Mouse (Mus musculus): ENCODE measurements at regions not wholly inside any gene's neighbourhood (a gene's known extent, or its start where the extent isn't known, plus 50 kb on each side); places are given as distances from the start of the nearest gene placed in this dataset.

GRCm38 (mm10) chr15:51256681-51257080 is 2628.0 kb upstream of the Gm7489 start:
- DNase-seq (ENCODE audit: low read depth, low spot score) = no peak

GRCm38 (mm10) chr15:51264599-51265163 is 2620.0 kb upstream of the Gm7489 start:
- DNase-seq (ENCODE audit: low read depth, low spot score) = no peak

GRCm38 (mm10) chr15:51265971-51266370 is 2618.7 kb upstream of the Gm7489 start:
- DNase-seq (ENCODE audit: low read depth, low spot score) = no peak

- no peak for DNase-seq (ENCODE audit: low read depth, low spot score)
Observed at GRCm38 (mm10) chr15:51271632-51272312, 2612.9 kb upstream of the Gm7489 start.

GRCm38 (mm10) chr15:51285334-51285733 is 2599.4 kb upstream of the Gm7489 start:
- no peak for DNase-seq (ENCODE audit: low read depth, low spot score)

- DNase-seq (ENCODE audit: low read depth, low spot score) = no peak
Observed at GRCm38 (mm10) chr15:51286352-51286751, 2598.4 kb upstream of the Gm7489 start.

GRCm38 (mm10) chr15:51288911-51289432 is 2595.7 kb upstream of the Gm7489 start:
- no peak for DNase-seq (ENCODE audit: low read depth, low spot score)

- DNase-seq (ENCODE audit: low read depth, low spot score) = no peak
Observed at GRCm38 (mm10) chr15:51289916-51290315, 2594.8 kb upstream of the Gm7489 start.

GRCm38 (mm10) chr15:51291183-51291582 is 2593.5 kb upstream of the Gm7489 start:
- DNase-seq (ENCODE audit: low read depth, low spot score) = no peak

GRCm38 (mm10) chr15:51296841-51297240 is 2587.9 kb upstream of the Gm7489 start:
- DNase-seq (ENCODE audit: low read depth, low spot score) = no peak

- no peak for DNase-seq (ENCODE audit: low read depth, low spot score)
Observed at GRCm38 (mm10) chr15:51318072-51318471, 2566.6 kb upstream of the Gm7489 start.

- DNase-seq (ENCODE audit: low read depth, low spot score) = no peak
Observed at GRCm38 (mm10) chr15:51318760-51319159, 2565.9 kb upstream of the Gm7489 start.

GRCm38 (mm10) chr15:51320366-51320894 is 2564.3 kb upstream of the Gm7489 start:
- DNase-seq (ENCODE audit: low read depth, low spot score) = no peak

- no peak for DNase-seq (ENCODE audit: low read depth, low spot score)
Observed at GRCm38 (mm10) chr15:51323284-51323683, 2561.4 kb upstream of the Gm7489 start.

- no peak for DNase-seq (ENCODE audit: low read depth, low spot score)
Observed at GRCm38 (mm10) chr15:51324211-51324610, 2560.5 kb upstream of the Gm7489 start.

- DNase-seq (ENCODE audit: low read depth, low spot score) = no peak
Observed at GRCm38 (mm10) chr15:51327702-51328101, 2557.0 kb upstream of the Gm7489 start.

- no peak for DNase-seq (ENCODE audit: low read depth, low spot score)
Observed at GRCm38 (mm10) chr15:51336441-51336840, 2548.3 kb upstream of the Gm7489 start.

GRCm38 (mm10) chr15:51346301-51346700 is 2538.4 kb upstream of the Gm7489 start:
- DNase-seq (ENCODE audit: low read depth, low spot score) = no peak

GRCm38 (mm10) chr15:51363391-51363790 is 2521.3 kb upstream of the Gm7489 start:
- DNase-seq (ENCODE audit: low read depth, low spot score) = no peak

GRCm38 (mm10) chr15:51371162-51371561 is 2513.5 kb upstream of the Gm7489 start:
- DNase-seq (ENCODE audit: low read depth, low spot score) = no peak

GRCm38 (mm10) chr15:51390383-51390782 is 2494.3 kb upstream of the Gm7489 start:
- DNase-seq (ENCODE audit: low read depth, low spot score) = no peak

- DNase-seq (ENCODE audit: low read depth, low spot score) = no peak
Observed at GRCm38 (mm10) chr15:51391352-51391751, 2493.4 kb upstream of the Gm7489 start.

All from embryo, embryonic 11.5 days (tissue).